Mouse (Mus musculus) thymus, adult 2 months (tissue): ENCODE data around the gene Srsf4. TPM values are rescaled to one million over a fixed set of nuclear protein-coding genes. Genes with fewer than 3 reads are reported as not detected.

Source experiments
- DNase-seq: peaks from one replicate; pipeline ENCODE4 v3.0.0; 2021
- H3K27ac ChIP-seq: fragments of 200-500 bp; 2 replicates; pipeline ENCODE4 v1.5.1; 2012; ENCODE audit warnings: low read length, control low read depth; ENCODE audit not compliant: control insufficient read depth, insufficient read depth
- H3K27me3 ChIP-seq: fragments of 200-500 bp; 2 replicates; pipeline ENCODE4 v1.6.1; 2012; ENCODE audit warnings: mild to moderate bottlenecking, low read length, moderate library complexity, mixed read lengths; ENCODE audit not compliant: control insufficient read depth, insufficient read depth
- H3K36me3 ChIP-seq: fragments of 200-500 bp; 2 replicates; pipeline ENCODE4 v1.6.1; 2012; ENCODE audit warnings: mild to moderate bottlenecking, low read length, moderate library complexity; ENCODE audit not compliant: control insufficient read depth, insufficient read depth
- H3K4me1 ChIP-seq: fragments of 200-500 bp; replicated peaks from 2 replicates; pipeline ENCODE4 v1.6.1; 2012; ENCODE audit warnings: low read length; ENCODE audit not compliant: control insufficient read depth, insufficient read depth
- H3K4me3 ChIP-seq: fragments of 200-500 bp; 2 replicates; pipeline ENCODE4 v1.5.1; 2012; ENCODE audit warnings: mild to moderate bottlenecking, low read length, control low read depth, moderate library complexity; ENCODE audit not compliant: control insufficient read depth, insufficient read depth
- CTCF ChIP-seq: fragments of 200-500 bp; IDR thresholded peaks from 2 replicates; pipeline ENCODE4 v1.5.1; 2012; ENCODE audit warnings: mild to moderate bottlenecking, control low read depth, low read length, moderate library complexity, borderline replicate concordance; ENCODE audit not compliant: control insufficient read depth, poor library complexity, insufficient read depth; ENCODE audit errors: extremely low read depth
- POLR2A ChIP-seq: fragments of 200-500 bp; IDR thresholded peaks from 2 replicates; pipeline ENCODE4 v1.6.1; 2012; ENCODE audit warnings: mild to moderate bottlenecking, low read length, control low read depth, moderate library complexity; ENCODE audit not compliant: control insufficient read depth, poor library complexity, insufficient read depth; ENCODE audit errors: extremely low read depth
- WGBS: fragments of 180-500 bp; shearing (Covaris S2); methylation state at CpG from one replicate; pipeline ENCODE4 v1.1.7; 2018; 5-methylcytosine and 5-hydroxymethylcytosine counted together
- polyA plus RNA-seq: library from polyadenylated mRNA; depleted of rRNA; stranded (reverse); fragments of >200 nt; gene quantifications from 2 replicates; pipeline ENCODE4 v1.2.3, GENCODE M21; 2012

Srsf4 gene
- polyA plus RNA-seq, 1 experiment: 76.8 TPM

- Histone ChIP-seq H3K27me3 (peaks cover 11% of the 10 kb centered on the region; the same call in 1 of the 2 replicates), H3K27ac (no peak overlapping the region), H3K4me1 (peaks cover 10% of the 10 kb centered on the region; the same call in 1 of the 2 replicates), H3K36me3 (peaks cover 20% of the 10 kb centered on the region), H3K4me3 (peak overlapping the region; percentile 11)
- WGBS: 1% methylated on average over 73 of the region's 76 CpGs
- DNase-seq: no peak
- TF ChIP-seq CTCF (0 out of 2 replicates have a peak, but pooled peaks have one; percentile 7), POLR2A (no peak)
Observed at GRCm38 (mm10) chr4:131920595-131921351, 47.4 kb downstream of the Srsf4 start.

GRCm38 (mm10) chr4:131921461-131922346 lies 48.3 kb downstream of the Srsf4 start, which contains the start of gene Tmem200b:
Gene Tmem200b, plus strand, starts transcription at chr4:131921771.
- H3K36me3 ChIP-seq: peaks cover 29% of the 10 kb centered on the region
- DNase-seq: no peak
- H3K4me3 ChIP-seq: peak within 1 kb of the TSS; percentile 11
- peaks cover 11% of the 10 kb centered on the region; the same call in 1 of the 2 replicates for H3K27me3 ChIP-seq
- 7% methylated on average over 127 of the region's 130 CpGs for WGBS
- TF ChIP-seq POLR2A: no peak
- no peak for TF ChIP-seq CTCF
- no peak within 1 kb of the TSS for H3K27ac ChIP-seq
- H3K4me1 ChIP-seq: peaks cover 10% of the 10 kb centered on the region; the same call in 1 of the 2 replicates

- 80% methylated on average over 15 of the region's 15 CpGs for WGBS
- H3K27ac ChIP-seq: no peak overlapping the region
- no peak for DNase-seq
- no peak overlapping the region for H3K4me3 ChIP-seq
- TF ChIP-seq CTCF (no peak), POLR2A (no peak)
- peaks cover 36% of the 10 kb centered on the region for H3K36me3 ChIP-seq
- H3K4me1 ChIP-seq: peaks cover 6% of the 10 kb centered on the region; the same call in 1 of the 2 replicates
- peaks cover 11% of the 10 kb centered on the region; the same call in 1 of the 2 replicates for H3K27me3 ChIP-seq
Observed at GRCm38 (mm10) chr4:131922404-131922803, 49.0 kb downstream of the Srsf4 start.

- no peak overlapping the region for H3K27ac ChIP-seq
- DNase-seq: no peak
Observed at GRCm38 (mm10) chr4:131924096-131924810, 50.8 kb downstream of the Srsf4 start.

GRCm38 (mm10) chr4:131929146-131929545 lies 55.7 kb downstream of the Srsf4 start:
- DNase-seq: no peak
- no peak overlapping the region for H3K27ac ChIP-seq
- WGBS: 98% methylated on average over 6 of the region's 6 CpGs
- no peak overlapping the region for H3K4me3 ChIP-seq
- H3K4me1 ChIP-seq: no peaks in the 10 kb centered on the region
- TF ChIP-seq CTCF (no peak), POLR2A (no peak)
- no peaks in the 10 kb centered on the region for H3K27me3 ChIP-seq
- peaks cover 88% of the 10 kb centered on the region for H3K36me3 ChIP-seq

More at GRCm38 (mm10) chr4:131924096-131924810, 50.8 kb downstream of the Srsf4 start:
- no peak for TF ChIP-seq CTCF
- no peak for TF ChIP-seq POLR2A
- Histone ChIP-seq H3K4me1 (peaks cover 6% of the 10 kb centered on the region; the same call in 1 of the 2 replicates), H3K4me3 (no peak overlapping the region), H3K36me3 (peaks cover 53% of the 10 kb centered on the region), H3K27me3 (peaks cover 11% of the 10 kb centered on the region; the same call in 1 of the 2 replicates)
- 89% methylated on average over 6 of the region's 6 CpGs for WGBS
